Mouse (Mus musculus) midbrain, postnatal 0 days (tissue): Measurements from ENCODE around the gene Dpep2nb. TPM values are rescaled to one million over a fixed set of nuclear protein-coding genes. Genes with fewer than 3 reads are reported as not detected.
A peak's percentile ranks its signal among the peaks of the same experiment; 100 is the strongest.
"Not testable (repeated sequence)": the region's sequence is repeated elsewhere in the genome, so short reads cannot be mapped to it uniquely, and the experiment has no call there.

Source experiments
- ATAC-seq: fragments of 200-750 bp; cut with Nextera tagmentation; 2 replicates; pipeline ENCODE4 v1.8.0; 2017; ENCODE audit warnings: moderate number of reproducible peaks, mild to moderate bottlenecking, moderate TSS enrichment, moderate library complexity; ENCODE audit not compliant: low FRiP score
- DNase-seq: peaks from one replicate; pipeline ENCODE4 v3.0.0-alpha.2; 2015; ENCODE audit warnings: low spot score
- H3K27ac ChIP-seq: fragments of 300-500 bp; sonication (generic); 2 replicates; pipeline ENCODE4 v1.5.1; 2014; ENCODE audit warnings: low read depth, mild to moderate bottlenecking, low read length, mixed read lengths
- H3K27me3 ChIP-seq: fragments of 300-500 bp; sonication (generic); 2 replicates; pipeline ENCODE4 v1.6.1; 2014; ENCODE audit warnings: low read length, control low read depth, mixed read lengths; ENCODE audit not compliant: insufficient read depth
- H3K36me3 ChIP-seq: fragments of 300-500 bp; sonication (generic); 2 replicates; pipeline ENCODE4 v1.6.1; 2014; ENCODE audit warnings: low read length, control low read depth, mixed read lengths; ENCODE audit not compliant: insufficient read depth
- H3K4me1 ChIP-seq: fragments of 300-500 bp; sonication (generic); 2 replicates; pipeline ENCODE4 v1.6.1; 2014; ENCODE audit warnings: mild to moderate bottlenecking, control low read depth, antibody characterized with exemption, low read length, mixed read lengths; ENCODE audit not compliant: insufficient read depth
- H3K4me2 ChIP-seq: fragments of 300-500 bp; sonication (generic); 2 replicates; pipeline ENCODE4 v1.6.1; 2014; ENCODE audit warnings: low read depth, mild to moderate bottlenecking, low read length, mixed read lengths; ENCODE audit not compliant: poor library complexity, severe bottlenecking
- H3K4me3 ChIP-seq: fragments of 300-500 bp; sonication (generic); 2 replicates; pipeline ENCODE4 v1.5.1; 2014; ENCODE audit warnings: low read depth, mild to moderate bottlenecking, low read length, moderate library complexity
- H3K9ac ChIP-seq: fragments of 300-500 bp; sonication (generic); replicated peaks from 2 replicates; pipeline ENCODE4 v1.6.1; 2014; ENCODE audit warnings: mild to moderate bottlenecking, low read length, moderate library complexity, mixed read lengths; ENCODE audit not compliant: poor library complexity, severe bottlenecking
- H3K9me3 ChIP-seq: fragments of 300-500 bp; sonication (generic); 2 replicates; pipeline ENCODE4 v1.6.1; 2016; ENCODE audit warnings: low read length, control low read depth
- CTCF ChIP-seq: IDR thresholded peaks from 2 replicates; pipeline ENCODE4 v1.5.1; 2016; ENCODE audit warnings: antibody characterized with exemption, mild to moderate bottlenecking
- WGBS: fragments of 180-500 bp; shearing (Covaris S2); extraction: QIAGEN DNeasy Blood & Tissue Kit; methylation state at CpG from one replicate; pipeline ENCODE4 v1.1.7; 2014; 5-methylcytosine and 5-hydroxymethylcytosine counted together
- polyA plus RNA-seq: library from polyadenylated mRNA; unstranded; fragments of >200 nt; fragmentation: Nextera tagmentation; extraction: Ambion mirVana; gene quantifications from 2 replicates; pipeline ENCODE4 v1.2.1, GENCODE M21; 2015
- total RNA-seq: library from RNA; depleted of rRNA; stranded (reverse); fragments of >200 nt; gene quantifications from 2 replicates; pipeline ENCODE4 v1.2.3, GENCODE M21; 2014

The Dpep2nb gene
- total and polyA plus RNA-seq, 2 experiments from 2014 or later: not detected

DNA sequence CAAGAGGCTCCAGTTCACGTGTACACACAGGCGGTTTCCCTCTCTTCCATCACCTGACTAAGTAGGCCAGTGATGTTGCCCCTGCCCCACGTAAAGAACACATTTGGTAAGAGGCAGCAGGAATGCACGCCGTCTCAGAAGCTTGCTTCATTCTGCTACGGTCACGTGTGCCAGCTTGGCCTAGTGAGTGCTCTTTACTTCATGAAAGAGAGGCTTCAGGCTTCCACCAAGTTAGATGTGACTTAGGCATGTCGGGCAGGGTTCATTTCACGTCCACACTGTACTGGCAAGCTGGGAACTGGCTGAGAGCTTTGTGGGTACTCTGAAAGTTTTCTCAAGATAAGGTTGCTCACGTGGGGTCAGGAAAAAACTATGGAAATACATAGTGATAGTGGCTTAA, 32.9 kb upstream of the Dpep2nb start:
- Histone ChIP-seq H3K4me2 (no peak overlapping the region), H3K9me3 (no peaks in the 10 kb centered on the region), H3K27me3 (no peaks in the 10 kb centered on the region), H3K9ac (no peak overlapping the region), H3K4me3 (no peak overlapping the region), H3K27ac (no peak overlapping the region), H3K4me1 (no peaks in the 10 kb centered on the region), H3K36me3 (peaks cover 5% of the 10 kb centered on the region)
- no peak for TF ChIP-seq CTCF
- DNase-seq: no peak
- no peak for ATAC-seq
- WGBS: 96% methylated on average over 10 of the region's 10 CpGs

DNA sequence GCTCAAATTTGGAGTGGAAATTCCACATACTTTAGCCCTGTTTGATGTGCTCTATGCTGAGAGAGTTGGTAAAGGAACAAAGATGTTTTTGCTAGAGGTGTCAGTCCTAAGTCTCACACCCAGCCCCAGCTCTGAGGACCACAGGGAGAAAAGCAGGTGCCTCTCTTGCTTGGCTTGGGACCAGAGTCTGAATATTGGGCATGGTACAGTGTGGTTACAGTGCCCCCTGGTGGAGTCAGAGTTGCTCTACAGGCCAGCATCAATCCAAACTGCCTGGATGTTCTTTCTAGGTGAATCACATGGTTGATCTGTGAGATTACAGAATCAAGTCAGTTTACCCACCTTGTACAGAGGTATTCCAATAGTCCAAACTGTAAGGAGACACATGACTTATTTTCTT, 16.7 kb upstream of the Dpep2nb start:
- DNase-seq (peak; percentile 77), ATAC-seq (no peak; the same call in 1 of the 2 replicates)
- H3K9ac ChIP-seq: no peak overlapping the region

DNA sequence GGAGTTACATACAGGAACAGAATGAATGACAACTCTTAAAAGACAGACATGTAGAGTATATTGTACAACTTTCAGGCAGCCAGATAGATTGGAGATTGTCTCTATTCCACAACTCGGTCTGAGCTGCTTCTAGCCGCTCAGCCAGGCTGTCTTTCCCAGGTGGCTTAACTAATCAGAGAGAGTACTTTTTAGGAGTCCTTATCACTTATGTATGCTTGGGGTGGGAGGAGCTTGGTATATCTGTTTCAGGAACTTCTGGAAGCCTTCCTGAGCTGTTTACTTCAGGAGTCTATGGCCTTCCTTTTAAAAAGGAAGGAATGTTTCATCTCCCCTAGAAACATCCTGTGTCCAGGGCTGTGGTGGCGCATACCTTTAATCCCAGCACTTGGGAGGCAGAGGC, 12.3 kb upstream of the Dpep2nb start:
- TF ChIP-seq CTCF: no peak
- Histone ChIP-seq H3K9me3 (no peaks in the 10 kb centered on the region), H3K4me1 (no peaks in the 10 kb centered on the region), H3K27me3 (no peaks in the 10 kb centered on the region), H3K9ac (no peak overlapping the region), H3K4me2 (no peak overlapping the region), H3K27ac (no peak overlapping the region), H3K36me3 (peaks cover 21% of the 10 kb centered on the region), H3K4me3 (no peak overlapping the region)
- WGBS: 87% methylated on average over 3 of the region's 3 CpGs
- ATAC-seq (no peak), DNase-seq (no peak)

More for the DNA sequence above, 16.7 kb upstream of the Dpep2nb start:
- Histone ChIP-seq H3K4me3 (no peak overlapping the region), H3K4me2 (no peak overlapping the region), H3K27ac (no peak overlapping the region), H3K4me1 (no peaks in the 10 kb centered on the region), H3K36me3 (peaks cover 18% of the 10 kb centered on the region), H3K9me3 (no peaks in the 10 kb centered on the region), H3K27me3 (no peaks in the 10 kb centered on the region)
- peak; percentile 97 for TF ChIP-seq CTCF

DNA sequence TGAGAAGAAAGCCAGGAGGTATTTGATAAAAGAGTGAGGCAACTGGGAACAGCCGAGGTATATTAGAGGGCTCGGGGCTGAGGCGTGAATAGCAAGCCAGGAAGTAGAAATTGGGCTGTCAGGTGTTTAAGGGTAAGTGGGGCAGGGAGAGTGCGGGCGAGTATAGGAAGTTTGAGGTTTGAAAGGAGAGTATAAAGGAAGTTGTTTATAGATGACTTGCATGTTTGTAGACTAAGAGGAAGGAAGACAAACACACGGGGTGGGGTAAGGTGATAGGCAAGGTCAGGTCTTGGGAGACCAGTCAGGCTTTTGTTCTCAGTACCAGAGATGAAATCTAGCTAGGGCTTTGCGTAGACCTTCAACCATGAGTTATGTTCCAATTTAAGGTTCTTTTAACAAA, 11.4 kb upstream of the Dpep2nb start:
- no peak for TF ChIP-seq CTCF
- Histone ChIP-seq H3K4me2 (no peak overlapping the region), H3K27me3 (no peaks in the 10 kb centered on the region), H3K4me1 (no peaks in the 10 kb centered on the region), H3K9me3 (no peaks in the 10 kb centered on the region), H3K36me3 (peaks cover 21% of the 10 kb centered on the region), H3K4me3 (no peak overlapping the region), H3K9ac (no peak overlapping the region), H3K27ac (no peak overlapping the region)
- ATAC-seq: no peak
- no peak for DNase-seq
- 97% methylated on average over 7 of the region's 7 CpGs for WGBS

DNA sequence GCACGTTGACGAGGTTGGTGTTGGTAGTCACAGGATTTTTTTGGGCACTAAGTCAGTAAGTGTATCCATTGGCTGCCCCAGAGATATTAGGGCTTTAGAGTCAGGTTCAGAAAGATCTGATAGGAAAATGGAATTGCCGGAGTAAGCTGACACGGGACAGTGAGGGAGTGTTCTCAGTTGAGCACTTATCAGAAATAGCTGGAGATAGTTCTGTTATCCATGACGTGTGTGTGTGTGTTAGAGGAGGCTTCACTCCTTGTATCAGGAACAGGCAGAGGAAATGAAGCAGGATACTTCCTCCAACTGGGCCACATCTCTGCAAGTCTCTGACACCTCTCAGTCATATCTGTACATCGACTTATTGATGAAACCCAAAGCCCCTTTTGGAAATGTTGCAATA, 10.5 kb upstream of the Dpep2nb start:
- Histone ChIP-seq H3K4me2 (no peak overlapping the region), H3K9me3 (no peaks in the 10 kb centered on the region), H3K27ac (no peak overlapping the region), H3K4me1 (no peaks in the 10 kb centered on the region), H3K9ac (no peak overlapping the region), H3K36me3 (peaks cover 19% of the 10 kb centered on the region), H3K4me3 (no peak overlapping the region), H3K27me3 (no peaks in the 10 kb centered on the region)
- TF ChIP-seq CTCF: no peak
- DNase-seq (no peak), ATAC-seq (no peak)
- whole genome bisulfite sequencing: 92% methylated on average over 6 of the region's 6 CpGs

DNA sequence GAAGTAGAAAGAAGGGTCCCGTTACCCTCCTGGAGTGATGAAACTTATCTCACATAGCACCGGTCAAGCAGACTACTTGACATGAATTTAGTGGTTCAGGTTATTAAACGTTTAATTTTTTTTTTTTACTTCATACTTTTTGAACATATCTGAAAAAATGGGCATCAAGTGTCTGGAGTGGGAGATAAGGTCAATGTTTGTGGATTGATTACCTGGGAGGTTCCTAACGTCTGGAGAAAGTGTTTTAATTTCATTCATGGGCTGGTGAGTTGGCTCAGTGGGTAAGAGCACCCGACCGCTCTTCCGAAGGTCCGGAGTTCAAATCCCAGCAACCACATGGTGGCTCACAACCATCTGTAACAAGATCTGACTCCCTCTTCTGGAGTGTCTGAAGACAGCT, 6.4 kb upstream of the Dpep2nb start:
- not testable (repeated sequence) for ATAC-seq, H3K27me3 ChIP-seq, H3K9me3 ChIP-seq, H3K27ac ChIP-seq, DNase-seq
- H3K9ac ChIP-seq: peak overlapping the region; percentile 86
- peaks cover 12% of the 10 kb centered on the region for H3K4me1 ChIP-seq
- H3K4me3 ChIP-seq: peak overlapping the region; percentile 69
- H3K4me2 ChIP-seq: peak overlapping the region; percentile 99
- WGBS: 85% methylated on average over 8 of the region's 8 CpGs
- H3K36me3 ChIP-seq: peaks cover 11% of the 10 kb centered on the region; the same call in 1 of the 2 replicates
